Mouse (Mus musculus): ENCODE measurements around the gene Tspan32.

Gene Tspan32

DNA sequence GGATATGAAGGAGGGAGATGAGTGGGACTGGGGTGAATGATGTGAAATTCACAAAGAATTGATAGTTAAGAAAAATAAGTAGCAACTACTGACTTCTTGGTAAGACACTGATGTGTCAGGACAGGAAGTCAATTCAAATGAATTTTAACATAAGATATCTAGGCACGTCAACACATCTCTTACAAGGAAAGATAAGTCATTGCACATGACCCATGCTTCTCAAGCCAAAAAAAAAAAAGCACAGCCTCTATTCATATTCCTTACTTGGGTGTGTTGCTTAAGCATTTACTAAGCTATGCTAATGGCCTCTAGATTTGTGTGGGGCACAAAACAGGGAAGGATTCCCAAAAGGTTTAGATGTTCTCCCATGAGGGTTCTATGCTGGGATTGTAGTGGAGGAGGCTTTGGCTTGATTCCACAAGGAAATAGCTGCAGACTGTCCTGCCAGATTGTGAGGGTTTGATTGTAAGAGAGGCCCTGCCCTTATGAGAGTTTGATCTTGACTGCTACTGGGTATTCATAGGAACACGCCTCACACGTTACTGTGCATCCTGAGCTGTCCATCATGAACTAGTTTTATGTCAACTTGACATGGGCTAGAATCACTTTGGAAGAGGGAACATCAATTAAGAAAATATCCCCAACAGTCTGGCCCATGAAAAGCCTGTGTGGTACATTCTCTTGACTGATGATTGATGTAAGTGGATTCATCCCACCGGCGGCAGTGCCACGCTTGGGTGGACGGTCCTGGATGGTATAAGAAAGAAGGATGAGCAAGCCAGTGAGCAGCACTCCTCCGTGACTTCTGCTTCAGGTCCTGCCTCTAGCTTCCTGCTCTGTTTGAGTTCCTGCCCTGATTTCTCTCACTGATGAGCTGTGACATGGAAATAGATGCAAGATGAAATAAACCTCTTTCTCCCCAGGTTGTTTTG lies 29.9 kb downstream of the Tspan32 start:
- no peak for DNase-seq

DNA sequence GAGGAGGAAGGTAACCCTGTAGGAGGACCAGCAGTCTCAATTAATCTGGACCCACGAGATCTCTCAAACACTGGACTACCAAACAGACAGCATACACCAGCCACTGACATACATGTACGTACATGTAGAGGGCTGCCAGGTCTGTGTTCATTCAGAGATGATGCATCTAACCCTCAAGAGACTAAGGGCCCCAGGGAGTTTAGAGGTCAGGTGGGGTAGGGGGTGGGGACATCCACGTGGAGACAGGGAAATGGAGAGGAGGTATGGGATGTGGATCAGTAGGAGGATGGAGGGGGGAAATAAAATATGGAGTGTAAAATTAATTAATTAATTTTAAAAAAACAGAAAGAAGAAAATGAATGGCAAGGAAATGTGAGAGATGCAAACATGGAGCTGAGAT lies 31.9 kb downstream of the Tspan32 start:
- no peak for DNase-seq

DNA sequence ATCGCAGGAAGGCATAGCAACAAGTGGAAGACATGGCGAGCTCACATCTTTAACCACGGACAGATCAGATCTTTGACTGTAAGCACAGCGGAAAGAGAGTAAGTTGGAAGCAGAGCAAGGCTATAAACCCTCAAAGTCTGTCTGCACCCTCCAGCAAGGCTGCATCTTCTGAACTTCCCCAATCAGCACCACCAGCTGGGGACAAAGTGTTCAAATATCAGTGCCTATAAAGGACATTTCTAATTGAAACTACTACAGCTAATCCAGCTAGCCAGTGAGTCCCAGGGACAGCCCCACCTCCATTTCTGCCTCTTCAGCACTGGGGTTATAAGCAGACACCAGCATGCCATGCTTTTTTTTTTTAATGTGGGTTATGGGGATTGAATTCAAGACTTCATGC lies 32.5 kb downstream of the Tspan32 start:
- no peak for DNase-seq

DNA sequence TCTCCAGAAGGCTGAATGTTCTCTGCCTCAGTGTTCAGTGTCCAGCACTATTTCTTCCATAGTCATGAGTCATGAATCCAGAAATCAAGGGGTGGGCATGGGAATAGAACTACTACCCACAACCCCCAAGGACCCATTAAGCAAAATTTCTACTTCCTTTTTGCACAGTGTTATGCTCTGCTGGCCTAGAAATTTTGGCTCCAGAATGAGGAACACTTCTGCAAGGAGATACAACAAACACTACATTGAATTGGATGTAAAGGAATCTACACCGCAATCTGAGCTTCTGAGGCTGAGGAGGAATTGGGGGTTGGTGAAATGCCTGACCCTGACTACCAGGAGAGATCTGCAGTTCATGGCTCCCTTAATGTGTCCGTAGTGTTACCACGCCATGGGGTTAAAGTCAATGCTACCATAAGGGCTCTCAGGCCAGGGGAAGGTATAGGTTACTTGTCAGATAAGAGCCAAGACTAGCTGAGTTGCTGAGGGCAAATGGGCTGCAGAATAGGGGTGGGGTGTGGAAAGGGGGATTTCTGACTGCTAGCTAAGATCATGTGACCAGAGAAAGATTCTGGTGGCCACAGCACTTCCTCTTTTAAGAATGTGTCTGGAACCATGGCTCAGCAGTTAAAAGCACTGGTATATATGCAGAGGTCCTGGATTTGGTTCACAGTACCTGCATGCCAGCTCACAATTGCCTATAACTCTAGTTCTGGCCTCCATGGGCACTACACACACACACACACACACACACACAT lies 33.5 kb downstream of the Tspan32 start:
- no peak for DNase-seq

DNA sequence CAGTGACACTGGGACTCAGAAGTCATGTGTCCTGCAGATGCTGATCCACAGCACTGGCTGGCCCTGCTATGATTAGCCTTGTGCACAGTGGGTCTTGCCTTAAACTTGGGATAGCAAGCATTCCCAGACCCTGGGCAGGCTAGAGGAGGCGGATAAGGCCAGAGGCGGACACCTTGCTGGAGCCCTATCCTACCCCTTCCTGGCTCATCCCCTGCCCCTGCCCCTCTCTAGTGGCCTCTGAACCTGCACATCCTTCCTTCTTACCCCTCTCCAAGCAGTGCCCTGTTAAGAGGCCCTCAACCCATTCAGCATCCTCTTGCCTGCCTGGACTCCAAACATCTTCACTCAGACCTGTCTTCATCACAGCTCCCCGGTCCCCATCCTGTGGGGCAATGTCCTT lies 35.7 kb downstream of the Tspan32 start:
- no peak for DNase-seq

DNA sequence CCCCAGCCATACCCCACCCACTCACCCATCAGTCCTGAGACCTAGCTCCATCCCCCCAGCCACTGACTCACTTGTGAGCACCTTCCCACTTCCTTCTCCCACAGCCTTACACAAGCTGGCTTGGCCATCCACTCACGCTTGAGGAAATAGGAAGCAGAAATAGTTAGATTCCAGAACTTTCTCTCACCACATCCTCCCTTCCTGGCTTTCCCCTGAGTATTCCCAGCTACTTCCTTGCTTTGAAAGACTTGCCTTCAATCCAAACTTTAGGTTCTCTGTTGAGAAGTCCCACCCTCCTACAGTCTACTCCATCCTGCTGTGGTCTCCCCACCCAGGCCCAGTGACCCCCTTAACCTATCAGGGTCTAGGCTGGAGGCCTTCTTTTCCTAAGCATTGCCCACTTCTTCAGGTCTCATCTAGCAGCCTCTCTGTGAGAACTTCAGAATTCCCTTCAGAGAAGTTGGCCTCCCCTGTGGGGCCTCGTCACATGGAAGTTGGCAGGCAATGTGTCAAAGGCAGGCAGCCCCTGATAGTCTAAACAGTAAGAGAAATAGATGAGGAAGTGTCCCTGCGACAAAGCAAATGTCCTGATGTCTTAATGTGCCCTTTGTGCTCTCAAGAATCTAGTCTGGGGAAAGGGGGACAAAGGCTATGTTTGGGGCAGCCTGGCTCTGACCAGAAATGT lies 36.4 kb downstream of the Tspan32 start:
- DNase-seq = no peak

DNA sequence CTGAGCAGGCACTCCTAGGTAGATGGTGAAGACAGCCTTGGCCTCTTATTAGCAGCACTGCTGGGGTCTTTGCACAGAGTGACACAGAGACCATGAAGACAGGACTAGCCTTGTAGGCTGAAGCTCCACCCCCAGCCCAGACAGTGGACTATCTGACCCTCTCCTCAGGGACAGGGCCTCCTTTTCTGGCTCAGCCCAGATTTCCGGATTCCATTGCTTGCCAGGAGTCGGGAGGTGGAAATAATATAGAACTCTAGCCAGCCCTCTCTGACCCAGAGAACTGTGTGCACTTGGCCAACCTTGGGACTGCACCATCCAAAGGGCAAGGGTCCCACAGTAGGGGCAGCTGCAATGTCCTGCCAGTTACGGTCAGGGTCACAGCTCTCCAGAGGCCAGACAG lies 37.2 kb downstream of the Tspan32 start:
- DNase-seq = no peak

DNA sequence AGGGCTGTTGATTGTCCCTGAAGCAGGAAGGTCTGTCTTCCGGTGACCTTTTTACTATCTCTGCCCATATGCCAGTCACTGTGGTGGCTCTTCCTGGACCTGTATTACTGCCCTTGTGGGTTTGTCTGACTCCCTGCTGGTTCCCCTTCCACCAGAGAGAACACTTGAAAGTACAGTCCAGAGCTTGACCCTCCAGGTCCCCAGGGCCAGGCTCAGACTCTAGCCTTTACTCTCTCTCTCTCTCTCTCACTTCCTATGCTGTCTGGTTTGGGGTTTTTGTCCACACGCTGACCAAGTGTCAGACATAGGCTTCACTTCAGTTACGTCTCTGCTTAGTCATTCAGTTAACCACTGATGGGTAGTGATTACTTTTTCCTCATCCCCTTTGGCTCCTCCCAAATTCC lies 38.1 kb downstream of the Tspan32 start:
- DNase-seq = no peak

DNA sequence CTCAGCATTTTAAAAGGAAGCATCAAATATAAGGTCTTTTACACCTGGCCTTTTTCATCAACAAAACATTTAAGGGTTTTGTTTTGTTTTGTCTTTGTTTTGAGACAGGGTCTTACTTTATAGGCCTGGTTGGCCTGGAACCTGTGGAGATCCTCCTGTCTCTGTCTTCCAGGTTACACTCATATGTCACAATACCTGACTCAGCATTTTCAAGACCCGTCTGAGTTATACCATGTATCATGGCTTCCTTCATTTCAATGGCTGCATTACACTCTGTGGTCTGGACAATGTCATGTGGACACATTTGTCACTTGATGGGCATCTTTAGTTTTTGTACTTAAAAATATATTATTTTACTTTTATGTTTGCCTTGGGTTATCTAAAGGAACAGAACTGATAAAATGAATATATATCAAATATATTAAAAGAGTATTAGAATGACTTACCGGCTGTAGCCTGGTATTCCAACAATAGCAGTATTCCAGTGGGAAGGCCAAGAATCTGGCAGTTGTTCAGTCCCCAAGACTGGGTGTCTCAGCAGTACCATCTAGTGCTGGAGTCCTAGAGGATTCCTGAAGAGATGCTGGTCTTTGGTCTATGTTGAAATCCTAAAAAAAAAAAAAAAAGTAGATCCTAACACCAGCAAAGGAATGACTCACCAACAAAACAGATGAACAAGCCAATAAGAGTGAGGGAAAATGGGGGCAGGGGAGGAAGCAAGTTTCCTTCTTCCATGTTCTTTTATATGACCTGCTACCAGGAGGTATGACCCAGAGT lies 39.4 kb downstream of the Tspan32 start:
- no peak for DNase-seq

DNA sequence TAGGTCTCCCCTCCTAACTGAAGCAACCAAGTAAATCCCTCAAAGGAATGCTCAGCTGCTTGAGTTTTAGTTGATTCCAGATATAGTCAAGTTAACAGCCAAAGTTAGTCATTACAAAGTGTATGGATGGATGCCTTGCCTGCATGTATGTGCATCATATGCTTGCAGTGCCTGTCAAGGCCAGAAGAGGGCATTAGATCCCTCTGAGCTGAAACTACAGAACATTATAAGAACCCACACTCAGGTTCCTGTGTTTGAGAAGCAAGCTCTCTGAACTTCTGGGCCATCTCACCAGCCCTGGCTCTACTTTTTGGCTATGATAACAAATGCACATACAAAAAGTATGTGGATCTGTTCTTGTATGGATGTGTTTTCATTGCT lies 40.0 kb downstream of the Tspan32 start:
- no peak for DNase-seq

DNA sequence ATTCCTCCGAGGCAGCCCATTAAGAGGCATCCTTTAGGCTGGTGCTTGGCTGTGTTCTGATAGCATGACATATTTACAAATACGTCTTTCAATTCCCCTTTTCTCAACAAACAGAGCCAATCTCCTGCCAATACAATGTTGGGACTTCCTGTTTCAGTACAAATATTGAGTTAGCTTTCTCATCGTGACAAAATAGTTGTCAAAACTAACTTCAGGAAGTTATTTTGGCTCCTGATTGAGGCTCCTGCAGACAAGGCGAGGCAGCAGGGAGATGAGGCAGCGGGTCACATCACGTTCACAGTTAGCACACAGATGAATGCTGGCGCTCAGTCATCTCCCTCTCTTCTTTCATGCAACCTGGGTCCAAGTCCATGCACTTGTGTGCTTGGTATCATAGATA lies 41.5 kb downstream of the Tspan32 start:
- no peak for DNase-seq

DNA sequence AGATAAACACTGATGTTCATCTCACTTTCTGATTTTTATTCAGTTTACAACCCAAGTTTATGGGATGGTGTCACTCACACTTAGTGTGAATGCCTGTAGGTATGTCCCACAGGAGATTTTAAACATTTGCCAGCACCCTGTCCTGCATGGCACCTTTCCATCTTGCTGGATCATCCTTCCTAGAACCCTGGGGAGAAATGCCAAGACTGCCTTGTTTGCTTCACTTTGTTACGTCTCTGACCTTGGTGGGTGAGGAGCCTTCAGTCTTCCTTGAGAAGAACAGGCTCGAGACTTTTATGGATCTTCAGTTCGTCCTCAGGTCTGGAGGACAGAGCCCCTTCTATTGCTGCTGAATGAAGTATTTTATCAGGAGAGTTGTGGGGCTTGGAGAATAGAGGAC lies 44.5 kb downstream of the Tspan32 start:
- no peak for DNase-seq

DNA sequence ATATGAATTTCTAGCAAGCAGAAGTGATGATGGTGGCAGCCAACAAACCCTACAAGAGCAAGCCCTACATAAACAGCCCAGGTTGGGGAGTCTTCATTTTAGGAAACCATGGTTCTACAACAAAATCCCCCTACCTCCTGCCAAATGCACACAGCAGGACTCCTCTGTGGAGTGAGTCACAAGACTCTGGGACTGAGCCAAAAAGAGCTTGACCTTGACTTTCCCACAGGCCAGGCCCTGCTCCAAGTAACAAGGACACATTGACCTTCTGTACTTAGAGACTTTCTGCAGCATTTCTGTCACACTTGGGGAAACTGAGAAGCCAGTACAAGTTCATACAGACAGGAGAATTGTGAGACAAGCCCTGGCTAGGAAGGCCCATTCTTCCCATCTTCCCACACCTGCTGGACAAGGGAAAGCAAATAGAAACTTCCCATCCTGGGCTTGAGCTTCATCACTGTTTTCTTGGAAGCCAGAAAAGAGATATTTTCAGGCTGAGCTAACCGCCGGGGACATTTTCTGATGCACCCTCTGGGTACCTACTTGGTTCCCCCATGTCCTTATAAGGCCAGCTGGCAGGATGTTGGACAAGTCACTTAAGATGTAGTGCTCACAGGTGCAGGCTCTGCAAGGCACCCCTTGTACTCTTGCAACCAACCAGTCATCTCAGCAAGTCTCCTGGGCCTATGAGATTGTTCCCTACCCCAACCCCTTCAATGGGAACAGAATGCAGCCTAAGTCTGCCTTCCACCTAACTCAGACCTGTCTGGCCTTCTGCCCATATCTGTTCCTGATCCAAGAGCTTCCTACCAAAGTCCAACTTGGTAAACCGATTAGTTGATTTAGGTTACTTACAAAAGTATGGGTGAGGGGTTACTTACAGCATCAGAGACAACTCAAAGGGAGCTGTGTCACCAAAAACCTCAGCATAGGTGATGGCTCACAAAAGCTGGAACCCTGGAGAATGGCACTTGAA lies 45.3 kb downstream of the Tspan32 start:
- no peak for DNase-seq

DNA sequence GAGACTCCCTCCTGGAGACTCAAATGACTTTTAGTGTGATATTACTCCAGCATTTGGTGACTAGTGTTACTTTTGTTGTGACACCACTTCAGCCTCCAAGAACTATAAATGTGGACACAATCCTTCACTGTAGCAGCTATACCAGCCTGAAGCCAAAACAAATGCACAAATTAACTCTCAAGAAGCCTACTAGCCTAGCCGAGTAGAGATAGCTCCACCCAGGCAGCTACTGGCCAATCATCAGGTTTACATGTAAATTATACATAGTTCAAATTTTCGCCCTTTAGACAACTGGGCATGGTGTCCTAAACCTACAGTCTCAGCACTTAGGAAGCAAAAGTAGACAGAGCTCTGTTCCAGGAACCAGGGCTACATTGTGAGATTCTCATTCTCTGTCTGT lies 46.5 kb downstream of the Tspan32 start:
- DNase-seq = no peak

DNA sequence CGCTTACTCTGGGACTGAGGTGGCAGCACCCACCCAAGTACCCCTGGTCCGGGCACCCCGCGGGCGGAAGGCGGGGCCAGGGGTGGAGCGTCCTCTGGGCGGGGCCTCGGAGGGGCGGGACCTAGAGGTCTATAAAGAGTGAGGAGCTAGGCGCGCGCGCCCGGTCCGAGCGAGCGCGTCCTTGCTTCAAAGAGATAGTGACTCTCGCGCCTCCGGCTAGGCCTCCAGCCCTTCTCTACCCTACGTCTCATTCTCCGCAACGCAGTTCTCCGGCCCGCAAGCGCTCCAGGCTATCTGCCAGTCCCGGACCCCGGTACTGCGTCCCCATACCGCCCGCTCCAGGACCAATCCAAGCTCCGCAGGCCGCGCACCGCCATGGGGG lies 47.8 kb downstream of the Tspan32 start, which contains the start of gene Cd81:
Gene Cd81, plus strand, starts transcription at position 114 of the 382 bp plus-strand sequence.
- peak; percentile 98 for DNase-seq

DNA sequence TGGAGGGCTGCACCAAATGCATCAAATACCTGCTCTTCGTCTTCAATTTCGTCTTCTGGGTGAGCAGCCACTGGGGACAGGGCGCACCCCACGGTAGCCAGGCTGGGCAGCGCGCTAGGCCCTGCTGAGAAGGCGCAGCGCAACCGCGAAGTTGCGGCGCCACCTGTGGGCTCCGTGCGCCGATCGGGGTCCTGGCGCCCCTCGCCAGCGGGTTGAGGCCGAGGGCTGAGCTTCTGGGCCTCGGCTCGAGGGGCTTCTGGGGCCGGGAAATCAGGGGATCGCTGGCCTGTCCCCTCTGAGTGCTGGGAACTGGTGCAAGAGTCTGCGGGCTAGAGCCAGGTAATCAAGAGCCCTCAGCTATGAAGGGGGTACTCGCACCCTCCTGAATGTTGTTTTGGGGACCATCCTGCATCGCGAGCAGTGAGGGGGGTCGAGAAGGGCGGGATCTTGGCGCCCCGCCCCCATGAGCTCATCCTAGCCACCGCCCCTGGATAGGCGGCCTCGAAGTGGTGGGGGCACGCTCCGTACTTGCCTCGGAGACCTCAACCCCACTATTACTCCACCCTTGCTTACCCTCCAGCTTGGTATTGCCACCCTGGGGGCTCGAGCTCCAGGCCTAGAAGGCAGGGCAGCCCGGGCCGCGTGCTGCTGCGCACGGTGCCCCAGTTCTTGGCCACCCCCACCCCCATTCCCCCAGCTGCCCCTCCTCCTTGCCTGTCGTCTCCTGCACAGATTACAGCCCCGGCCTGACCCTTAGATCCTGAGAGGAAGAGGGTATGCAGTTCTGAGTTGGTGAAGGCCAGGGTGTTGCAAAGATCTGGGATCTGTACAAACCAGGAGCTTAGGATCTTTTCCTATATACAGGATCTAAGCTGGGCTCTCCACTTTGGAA lies 48.4 kb downstream of the Tspan32 start:
- DNase-seq = peak; percentile 88

DNA sequence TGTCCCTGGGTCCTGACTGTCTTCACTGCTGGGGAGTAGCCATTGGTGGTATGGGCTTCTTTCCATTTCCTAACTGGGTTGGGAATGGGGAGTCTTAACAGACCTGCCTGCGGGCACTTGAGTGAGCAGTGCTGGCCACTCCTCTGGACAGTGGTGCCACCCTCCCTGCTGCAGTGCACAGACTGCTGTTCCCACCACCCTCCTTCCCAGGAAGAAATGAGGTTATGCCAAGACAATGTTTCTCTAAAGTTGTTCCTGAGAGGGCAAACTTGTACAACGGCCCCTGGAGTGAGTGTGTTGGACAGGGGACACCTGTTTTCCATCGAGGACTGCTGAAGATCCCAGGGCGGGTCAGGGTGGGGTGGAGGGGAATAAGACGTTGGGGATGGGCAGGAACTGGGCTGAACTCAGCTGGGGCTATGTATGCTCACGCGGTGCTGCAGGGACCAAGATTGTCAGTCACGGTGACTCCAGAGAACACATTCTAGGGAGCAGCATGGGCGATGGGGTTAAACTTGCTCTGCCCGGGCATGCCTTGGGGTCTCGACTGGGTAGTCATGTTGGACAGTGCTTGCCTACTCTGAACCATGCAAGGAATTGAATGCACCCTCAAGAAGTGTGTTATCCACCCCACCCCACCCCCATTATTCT lies 49.2 kb downstream of the Tspan32 start:
- DNase-seq = no peak

DNA sequence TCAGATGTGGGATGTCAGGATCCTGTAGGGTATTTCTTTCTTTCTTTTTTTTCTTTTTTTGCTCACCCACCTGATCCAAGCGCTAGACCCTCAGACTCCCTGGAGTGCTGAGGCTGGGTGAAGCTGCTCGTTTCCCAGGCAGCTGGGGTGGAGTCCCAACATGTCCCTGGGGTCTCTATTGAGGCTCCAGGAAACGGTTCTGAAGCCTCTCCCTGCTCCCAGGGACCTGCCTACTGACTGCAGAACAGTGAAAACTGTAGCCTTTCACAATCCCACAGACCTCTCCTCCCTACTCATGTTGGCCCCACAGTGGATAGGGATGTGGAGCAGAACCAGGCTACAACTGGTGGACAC lies 49.7 kb downstream of the Tspan32 start:
- no peak for DNase-seq

DNA sequence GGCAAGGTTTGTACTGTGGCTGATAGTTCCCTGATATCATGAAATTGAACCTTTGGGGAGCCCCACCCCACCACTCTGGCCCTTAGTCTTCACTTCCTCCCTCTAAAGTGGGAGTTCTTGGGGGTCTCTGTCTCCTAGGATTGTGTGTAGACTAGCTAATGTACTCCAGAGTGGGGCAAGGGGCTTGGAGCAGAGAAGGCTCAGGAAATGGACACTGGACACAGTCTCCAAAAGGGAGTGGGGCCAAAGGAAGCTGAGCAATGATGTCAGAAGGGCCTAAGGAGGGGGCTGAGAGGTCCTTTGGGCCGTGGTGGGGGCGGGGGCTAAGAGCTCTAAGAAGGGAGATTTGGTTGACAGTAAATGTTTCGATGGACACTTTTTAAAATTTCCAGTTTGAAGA lies 50.2 kb downstream of the Tspan32 start:
- DNase-seq = no peak
